Mouse (Mus musculus) neural tube, postnatal 0 days (tissue): ENCODE results near the gene Borcs7. TPM values are rescaled to one million over a fixed set of nuclear protein-coding genes. Genes with fewer than 3 reads are reported as not detected.

Source experiments
- polyA plus RNA-seq: library from polyadenylated mRNA; unstranded; fragments of >200 nt; fragmentation: Nextera tagmentation; extraction: Ambion mirVana; gene quantifications from 2 replicates; pipeline ENCODE4 v1.2.1, GENCODE M21; 2015

Borcs7 gene
- 40.4 and 42.0 TPM in 2 replicates for polyA plus RNA-seq

GRCm38 (mm10) chr19:46689460-46690372 is at the start of gene Borcs7:
Gene Borcs7 (plus strand): TSS chr19:46689906.

GRCm38 (mm10) chr19:46672766-46673418 is 16.8 kb upstream of the Borcs7 start, which contains the start of gene Cyp17a1:
Gene Cyp17a1 (minus strand): TSS chr19:46673172.

GRCm38 (mm10) chr19:46707296-46708151 is 17.8 kb downstream of the Borcs7 start, which contains the start of gene As3mt:
Gene As3mt (plus strand): TSS chr19:46707458.

Other genes starting within 250 kb of the Borcs7 start
- gene Trim8, start 188.2 kb upstream of the Borcs7 start, polyA plus RNA-seq = 29.8 and 33.8 TPM in 2 replicates
- gene Arl3, start 116.7 kb upstream of the Borcs7 start, polyA plus RNA-seq = 208 and 221 TPM in 2 replicates
- gene Sfxn2, start 116.5 kb upstream of the Borcs7 start, polyA plus RNA-seq = 9.7 and 13.3 TPM in 2 replicates
- gene Wbp1l, start 90.8 kb upstream of the Borcs7 start, polyA plus RNA-seq = 25.7 and 26.5 TPM in 2 replicates
- gene Cyp17a1, start 16.7 kb upstream of the Borcs7 start, polyA plus RNA-seq = not detected in 2 replicates
- 36.6 and 40.0 TPM in 2 replicates for gene As3mt, start 17.6 kb downstream of the Borcs7 start, polyA plus RNA-seq
- gene Cnnm2, start 71.7 kb downstream of the Borcs7 start, polyA plus RNA-seq = 11.9 and 13.2 TPM in 2 replicates